Mouse (Mus musculus): Measurements from ENCODE around the gene Smc2.
"Not testable (repeated sequence)": the region's sequence is repeated elsewhere in the genome, so short reads cannot be mapped to it uniquely, and the experiment has no call there.

Smc2 gene

DNA sequence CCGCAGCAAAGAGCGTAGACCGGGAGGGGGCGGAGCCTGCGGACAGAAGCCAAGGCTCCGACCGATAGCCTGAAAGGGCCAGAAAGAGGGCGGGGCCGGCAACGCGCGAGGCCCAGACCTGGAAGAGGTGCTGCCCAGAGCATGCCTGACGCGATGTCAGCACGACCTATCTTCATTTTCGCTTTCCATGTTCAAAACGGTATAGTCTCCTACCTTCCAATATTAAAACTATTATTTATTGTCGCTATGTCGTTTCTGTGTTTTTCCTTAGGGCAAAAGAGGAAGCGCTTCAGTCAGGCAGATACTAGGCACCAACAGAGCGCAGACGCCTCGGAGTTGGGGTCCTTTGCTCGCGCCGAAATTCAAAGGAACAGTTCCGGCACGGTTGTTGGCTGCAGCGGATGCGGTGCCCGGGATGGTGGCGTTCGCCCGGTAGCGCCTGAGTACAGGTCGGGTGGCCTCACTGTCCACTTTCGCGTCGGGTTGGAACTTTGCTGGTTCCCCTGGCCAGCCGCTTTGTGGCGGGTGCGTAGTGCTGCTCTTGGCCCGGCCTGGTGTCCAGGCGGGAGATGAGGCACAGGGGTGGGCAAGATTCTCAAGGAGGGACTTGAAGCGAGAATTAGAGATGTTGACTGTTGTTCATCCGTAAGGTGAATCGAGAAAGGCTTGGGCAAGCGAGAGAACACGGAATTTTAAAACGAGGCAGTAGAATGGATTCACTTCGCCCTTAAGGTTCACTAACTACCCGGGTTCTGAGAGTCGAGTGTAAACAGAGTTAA is at the start of gene Smc2:
Smc2 (plus strand) TSS at position 358 of the 779 bp plus-strand sequence.
- peak; percentile 99 for DNase-seq

DNA sequence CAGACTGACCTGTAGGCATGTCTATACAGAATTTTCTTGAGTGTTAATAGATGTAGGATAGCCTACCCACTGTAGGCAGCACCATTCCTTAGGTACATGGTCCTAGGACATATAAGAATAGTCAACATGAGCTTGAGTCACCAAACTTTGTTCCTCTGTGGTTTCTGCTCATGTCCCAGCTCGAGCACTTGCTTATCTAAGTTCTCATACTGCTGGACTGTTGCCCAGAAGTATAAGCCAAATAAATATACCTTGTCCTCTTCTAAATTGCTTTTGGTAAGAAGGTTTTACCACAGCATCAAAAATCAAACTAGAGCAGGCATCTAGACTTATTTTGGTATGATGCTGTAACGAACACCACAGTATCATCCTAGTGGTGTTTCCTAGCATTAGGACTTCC is 27.5 kb upstream of the Smc2 start:
- no peak for DNase-seq

DNA sequence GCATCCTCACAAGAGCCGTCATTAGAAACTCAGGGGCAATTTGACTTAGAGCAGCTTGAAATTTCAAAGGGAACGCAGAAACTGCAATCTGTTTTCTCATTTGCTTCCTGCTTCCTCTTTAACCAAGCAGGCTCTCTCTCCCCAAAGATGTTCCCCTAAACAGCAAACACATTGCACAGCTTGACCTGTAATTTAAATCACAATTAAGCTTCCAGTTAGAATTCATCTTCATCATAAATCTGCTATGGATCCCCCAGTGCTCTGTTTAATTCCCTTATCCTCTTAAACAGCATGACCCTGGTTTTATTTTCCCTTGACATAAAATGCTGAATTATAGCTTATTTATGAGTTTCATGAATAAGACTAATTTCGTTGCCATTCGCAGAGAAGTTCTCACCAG is 15.4 kb upstream of the Smc2 start:
- DNase-seq, result no peak

DNA sequence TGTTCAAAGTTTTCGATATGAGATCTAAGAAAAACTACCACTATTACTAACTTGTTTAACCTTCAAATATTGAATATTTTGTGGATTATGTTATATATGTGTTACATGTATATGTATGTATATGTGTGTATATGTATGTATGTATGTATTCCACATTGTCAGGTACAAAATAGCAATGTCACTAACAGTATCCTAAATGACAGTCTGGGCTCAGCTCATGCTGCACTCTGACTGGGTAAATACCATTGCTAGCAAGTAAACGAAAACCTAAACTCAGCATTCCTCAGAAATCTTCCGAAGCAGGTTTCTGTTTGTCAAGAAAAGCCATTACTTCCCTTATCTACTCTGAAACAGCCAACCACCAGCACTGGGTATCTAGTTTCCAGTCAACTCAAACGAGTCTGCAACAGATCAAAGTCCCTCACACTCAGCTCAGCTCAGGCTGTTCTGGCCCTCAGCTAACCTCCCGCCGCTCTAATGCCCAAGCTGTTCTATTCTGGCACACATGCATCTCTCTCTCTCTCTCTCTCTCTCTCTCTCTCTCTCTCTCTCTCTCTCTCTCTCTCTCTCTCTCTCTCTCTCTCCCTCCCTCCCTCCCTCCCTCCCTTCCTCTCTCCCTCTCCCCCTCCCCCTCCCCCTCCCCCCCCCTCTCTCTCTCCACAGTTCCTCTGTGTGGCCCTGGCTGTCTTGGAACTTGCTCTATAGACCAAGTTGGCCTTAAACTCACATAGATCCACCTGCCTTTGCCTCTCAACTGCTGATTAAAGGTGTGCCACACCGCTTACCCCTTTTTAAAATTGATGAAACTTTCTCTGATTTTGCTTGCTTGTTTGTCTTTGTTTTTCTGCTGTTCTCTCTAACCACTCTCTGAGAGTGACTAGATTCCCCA is 9.5 kb upstream of the Smc2 start:
- no peak for DNase-seq

DNA sequence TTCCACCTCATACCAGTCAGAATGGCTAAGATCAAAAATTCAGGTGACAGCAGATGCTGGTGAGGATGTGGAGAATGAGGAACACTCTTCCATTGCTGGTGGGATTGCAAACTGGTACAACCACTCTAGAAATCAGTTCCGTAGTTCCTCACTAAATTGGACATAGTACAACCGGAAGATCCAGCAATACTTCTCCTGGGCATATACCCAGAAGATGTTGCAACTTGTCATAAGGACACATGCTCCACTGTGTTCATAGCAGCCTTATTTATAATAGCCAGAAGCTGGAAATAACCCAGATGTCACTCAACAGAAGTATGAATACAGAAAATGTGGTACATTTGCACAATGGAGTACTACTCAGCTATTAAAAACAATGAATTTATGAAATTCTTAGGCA is 3.5 kb upstream of the Smc2 start:
- DNase-seq, result not testable (repeated sequence)

DNA sequence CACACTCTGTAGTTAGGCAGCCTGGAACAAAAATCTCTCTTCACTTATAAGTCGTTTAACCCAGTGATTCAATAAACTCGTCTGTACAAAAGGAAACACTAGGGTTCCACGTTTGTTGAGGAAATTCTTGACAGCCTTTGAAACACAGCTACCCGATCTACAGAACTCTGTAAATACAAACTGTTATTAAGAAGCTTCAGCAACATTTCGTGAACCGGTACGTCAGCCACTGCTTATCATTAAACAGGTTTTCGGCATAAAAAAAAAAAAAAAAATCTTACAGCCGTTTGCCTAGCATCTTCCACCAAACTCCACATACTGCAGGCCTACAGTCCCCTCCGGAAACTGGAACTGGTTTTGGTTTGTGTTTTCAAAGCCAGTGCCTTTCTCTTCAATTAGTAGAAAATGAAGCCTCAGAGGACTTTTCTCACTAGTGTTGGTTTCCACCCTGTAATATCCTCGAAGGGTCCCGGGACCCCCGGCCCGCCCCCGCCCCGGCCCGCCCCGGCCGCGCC is 615 bp upstream of the Smc2 start:
- no peak for DNase-seq

DNA sequence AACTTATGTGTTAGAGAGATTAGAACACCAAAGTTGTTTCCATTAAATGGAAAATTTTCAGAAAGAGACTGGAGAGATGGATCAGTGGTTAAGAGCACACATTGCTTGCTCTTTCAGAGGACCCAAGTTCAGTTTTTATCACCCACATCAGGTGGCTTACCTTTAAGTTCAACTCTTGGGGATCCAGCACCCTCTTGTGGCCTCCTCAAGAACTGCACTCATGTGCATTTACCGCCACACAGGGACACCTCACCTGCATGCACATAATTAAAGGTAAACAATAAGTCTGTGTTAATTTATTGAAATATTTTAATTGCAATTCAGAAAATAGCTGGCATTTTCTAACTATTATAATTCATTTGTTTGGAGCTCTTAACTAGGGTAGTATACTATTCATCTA is 20.7 kb downstream of the Smc2 start:
- no peak for DNase-seq

DNA sequence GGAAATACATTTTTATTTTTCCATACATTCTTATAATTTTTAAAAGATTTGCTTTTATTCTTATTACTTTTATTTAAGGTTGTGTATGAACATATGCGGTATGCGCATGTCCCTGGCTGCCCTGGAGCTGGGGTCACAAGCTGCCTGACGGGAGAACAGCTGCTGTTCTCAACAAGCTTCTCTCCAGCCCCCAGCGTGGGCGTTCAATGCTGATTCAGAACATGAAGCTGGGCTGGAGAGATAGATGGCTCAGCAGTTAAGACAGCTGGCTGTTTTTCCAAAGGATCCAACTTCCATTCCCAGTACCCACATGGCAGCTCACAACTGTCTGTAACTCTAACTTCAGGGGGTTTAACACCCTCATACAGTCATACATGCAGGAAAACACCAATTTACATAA is 22.3 kb downstream of the Smc2 start:
- peak; percentile 72 for DNase-seq

DNA sequence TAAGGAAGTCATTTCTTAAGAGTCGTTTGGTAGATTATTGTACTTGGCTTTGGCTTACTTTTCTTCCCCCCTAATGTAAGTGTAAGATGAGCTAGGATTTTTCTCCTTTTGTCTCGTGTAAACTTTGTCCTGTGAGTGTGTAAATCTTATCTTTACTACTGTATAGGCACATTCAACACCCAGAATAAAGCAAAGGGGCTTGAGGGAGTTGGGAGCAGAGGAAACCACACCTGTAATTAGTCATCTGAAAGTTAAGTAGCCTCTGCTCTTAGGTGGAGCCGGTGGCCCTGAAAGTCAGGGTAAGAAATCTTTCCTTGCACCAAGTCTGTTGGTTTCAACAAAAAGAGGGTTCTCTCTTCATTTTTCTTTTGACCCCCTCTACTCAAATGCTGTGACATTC is 34.4 kb downstream of the Smc2 start:
- DNase-seq, result no peak

DNA sequence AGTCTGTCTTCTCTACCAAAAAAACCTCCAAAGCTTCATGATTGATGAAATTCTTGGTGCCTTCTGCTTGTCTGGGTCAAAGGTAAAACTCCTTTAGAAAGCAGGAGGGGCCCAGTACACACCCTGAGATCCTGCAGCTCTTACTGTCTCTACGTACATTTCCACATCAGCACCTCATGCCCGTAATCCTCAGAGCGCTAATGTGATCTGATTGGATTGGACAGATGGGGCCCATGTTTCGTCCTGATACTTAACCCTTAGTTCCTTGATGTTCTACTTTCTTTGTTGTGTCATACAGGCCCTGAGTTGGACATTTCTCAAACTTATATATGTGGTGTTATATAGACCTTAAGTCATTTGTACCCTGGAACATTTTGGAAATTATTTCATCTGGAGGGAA is 48.4 kb downstream of the Smc2 start:
- DNase-seq, result no peak

DNA sequence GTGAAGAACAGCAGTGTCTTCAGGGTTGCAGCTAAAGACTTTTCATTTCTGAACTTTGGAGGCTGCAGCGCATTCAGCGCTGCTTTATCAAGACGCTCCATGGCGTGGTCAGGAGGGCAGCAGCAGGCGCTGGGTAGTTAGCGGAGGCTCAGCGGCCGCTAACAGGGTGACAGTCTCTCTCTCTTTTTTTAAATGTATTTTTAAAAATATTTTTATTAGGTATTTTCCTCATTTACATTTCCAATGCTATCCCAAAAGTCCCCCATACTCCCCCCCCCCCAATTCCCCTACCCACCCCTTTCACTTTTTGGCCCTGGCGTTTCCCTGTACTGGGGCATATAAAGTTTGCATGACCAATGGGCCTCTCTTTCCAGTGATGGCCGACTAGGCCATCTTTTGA is 58.1 kb downstream of the Smc2 start, which contains the start of gene Vma21-ps:
Vma21-ps (minus strand) TSS at position 101 of the 400 bp plus-strand sequence.
- DNase-seq, result not testable (repeated sequence)

DNA sequence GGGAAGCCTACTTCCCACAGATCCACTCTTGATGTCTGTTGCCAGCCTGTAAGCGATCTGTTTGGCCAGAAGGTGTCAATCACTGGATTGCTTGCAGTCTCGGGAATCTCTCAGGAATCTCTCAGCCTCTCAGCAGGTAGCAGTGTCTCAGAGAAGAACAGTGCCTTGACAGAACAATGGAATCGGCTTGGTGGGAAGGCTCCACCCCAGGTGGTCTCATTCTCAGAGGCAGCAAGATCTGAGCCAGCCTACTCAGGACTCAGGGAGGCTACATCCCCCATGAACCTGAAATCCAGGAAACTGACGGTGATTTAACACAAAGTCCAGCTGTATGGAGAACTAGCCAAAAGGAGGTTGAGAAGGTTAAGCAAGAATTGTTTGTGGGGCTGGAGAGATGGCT is 78.5 kb downstream of the Smc2 start:
- DNase-seq, result no peak

DNA sequence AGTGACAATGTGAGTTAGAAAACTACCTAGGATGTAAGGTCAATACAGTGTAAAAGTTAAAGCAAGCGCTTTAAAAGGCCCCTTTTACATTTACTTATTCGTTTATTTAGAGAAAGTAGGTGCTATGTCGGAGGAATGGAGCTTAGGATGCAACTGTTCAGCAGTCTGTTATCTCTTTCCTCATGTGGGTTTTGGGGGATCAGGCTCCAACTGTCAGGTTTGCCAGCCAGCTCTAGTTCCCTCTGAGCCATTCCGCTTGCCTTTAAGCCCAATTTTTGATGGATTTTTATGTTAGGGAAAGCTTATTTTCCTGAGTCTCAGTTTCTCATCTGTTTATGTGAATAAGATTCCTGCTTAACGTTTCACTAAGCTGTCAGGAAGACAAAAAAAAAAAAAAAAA is 80.3 kb downstream of the Smc2 start:
- no peak for DNase-seq

DNA sequence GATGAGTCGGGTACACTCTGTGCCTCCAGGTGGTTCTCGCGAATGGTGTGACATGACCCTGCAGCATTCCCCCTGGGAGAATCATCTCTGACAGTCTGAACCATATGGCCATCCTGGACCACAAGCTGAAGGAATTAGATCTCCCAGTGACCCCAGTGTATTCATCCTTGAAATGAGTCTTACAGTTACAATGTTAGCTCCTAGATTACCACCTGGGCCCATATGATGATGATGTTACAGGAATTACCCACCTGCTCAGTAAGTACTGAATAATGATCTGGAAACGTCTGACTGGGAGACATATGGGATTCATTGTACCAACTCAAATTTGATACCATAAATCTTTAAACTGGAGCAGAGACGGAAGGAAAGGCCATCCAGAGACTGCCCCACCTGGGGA is 87.4 kb downstream of the Smc2 start:
- DNase-seq, result no peak

DNA sequence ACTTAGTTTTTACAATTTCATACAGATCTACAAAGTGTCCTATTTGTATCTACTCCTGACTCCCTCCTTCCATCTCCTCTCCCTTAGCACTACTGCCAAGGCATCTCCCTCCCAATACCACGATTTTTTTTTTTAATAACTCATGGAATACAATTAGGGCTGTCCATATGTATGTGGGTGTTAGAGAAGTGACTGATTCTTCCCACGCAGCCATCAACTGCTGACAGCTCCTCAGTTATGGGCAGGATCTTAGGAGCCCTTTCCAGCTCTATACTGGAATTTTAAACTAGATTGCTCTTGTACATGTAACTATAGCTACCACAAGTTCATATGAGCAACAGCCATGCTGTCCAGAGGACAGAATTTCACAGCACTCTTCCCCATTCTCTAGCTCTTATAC is 91.6 kb downstream of the Smc2 start:
- DNase-seq, result no peak

Data from heart, adult 11 months (tissue).